Mouse (Mus musculus) hindbrain, embryonic 16.5 days (tissue): ENCODE data around the gene Rhob. TPM values are rescaled to one million over a fixed set of nuclear protein-coding genes. Genes with fewer than 3 reads are reported as not detected.

Experiments used
- ATAC-seq: fragments of 200-750 bp; cut with Nextera tagmentation; 2 replicates; pipeline ENCODE4 v1.8.0; 2017; ENCODE audit warnings: moderate TSS enrichment, moderate library complexity
- H3K27ac ChIP-seq: fragments of 300-500 bp; sonication (generic); 2 replicates; pipeline ENCODE4 v1.5.1; 2014; ENCODE audit warnings: low read depth, mild to moderate bottlenecking, control low read depth, low read length, moderate library complexity
- H3K27me3 ChIP-seq: fragments of 300-500 bp; sonication (generic); replicated peaks from 2 replicates; pipeline ENCODE4 v1.6.1; 2014; ENCODE audit warnings: low read length; ENCODE audit not compliant: control insufficient read depth, insufficient read depth
- H3K36me3 ChIP-seq: fragments of 300-500 bp; sonication (generic); 2 replicates; pipeline ENCODE4 v1.6.1; 2014; ENCODE audit warnings: mild to moderate bottlenecking, low read length, moderate library complexity, mixed read lengths; ENCODE audit not compliant: control insufficient read depth, insufficient read depth
- H3K4me1 ChIP-seq: fragments of 300-500 bp; sonication (generic); 2 replicates; pipeline ENCODE4 v1.6.1; 2014; ENCODE audit warnings: low read depth, low read length; ENCODE audit not compliant: control insufficient read depth, insufficient read depth
- H3K4me2 ChIP-seq: fragments of 300-500 bp; sonication (generic); 2 replicates; pipeline ENCODE4 v1.6.1; 2014; ENCODE audit warnings: mild to moderate bottlenecking, low read length, control low read depth, moderate library complexity
- H3K4me3 ChIP-seq: fragments of 300-500 bp; sonication (generic); 2 replicates; pipeline ENCODE4 v1.5.1; 2014; ENCODE audit warnings: mild to moderate bottlenecking, low read length, control low read depth, moderate library complexity
- H3K9ac ChIP-seq: fragments of 300-500 bp; sonication (generic); 2 replicates; pipeline ENCODE4 v1.6.1; 2014; ENCODE audit warnings: low read depth, mild to moderate bottlenecking, control low read depth, low read length, moderate library complexity
- H3K9me3 ChIP-seq: fragments of 300-500 bp; sonication (generic); 2 replicates; pipeline ENCODE4 v1.6.1; 2014; ENCODE audit warnings: mild to moderate bottlenecking, low read length, moderate library complexity; ENCODE audit not compliant: control insufficient read depth
- whole genome bisulfite sequencing: fragments of 180-500 bp; shearing (Covaris S2); extraction: QIAGEN DNeasy Blood & Tissue Kit; methylation state at CpG from one replicate; pipeline ENCODE4 v1.1.7; 2014; 5-methylcytosine and 5-hydroxymethylcytosine counted together
- polyA plus RNA-seq: library from polyadenylated mRNA; unstranded; fragments of >200 nt; fragmentation: Nextera tagmentation; extraction: Ambion mirVana; gene quantifications from 2 replicates; pipeline ENCODE4 v1.2.1, GENCODE M21; 2015

The Rhob gene
- polyA plus RNA-seq, 1 experiment from 2014 or later: 81.3 TPM

DNA sequence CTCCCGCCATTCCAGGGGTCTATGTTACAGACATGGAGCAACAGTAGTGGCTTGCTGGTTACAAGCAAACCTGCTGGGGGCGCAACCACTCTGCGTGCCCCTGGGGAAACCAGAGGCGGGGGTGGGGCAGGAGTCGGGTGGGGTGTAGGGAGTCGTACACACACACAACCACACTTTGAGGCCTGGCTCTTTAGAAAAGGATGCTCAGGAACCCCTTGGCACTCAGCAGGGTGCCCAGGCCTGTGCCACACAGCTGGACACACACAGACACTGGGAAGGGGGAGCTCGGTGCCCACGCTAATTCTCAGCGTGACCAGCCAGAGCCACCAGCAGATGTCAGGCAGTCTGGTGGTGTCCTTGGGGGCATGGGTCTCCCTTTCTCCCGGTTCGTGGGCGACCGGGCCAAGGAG is 1.2 kb downstream of the Rhob start:
- Histone ChIP-seq H3K4me2 (peak overlapping the region; percentile 93), H3K36me3 (no peaks in the 10 kb centered on the region), H3K9me3 (no peaks in the 10 kb centered on the region), H3K27ac (peak overlapping the region; percentile 99), H3K27me3 (no peaks in the 10 kb centered on the region), H3K9ac (peak overlapping the region; percentile 85), H3K4me1 (peaks cover 28% of the 10 kb centered on the region), H3K4me3 (peak overlapping the region; percentile 93)
- no peak for ATAC-seq
- under 1% methylated on average over 10 of the region's 13 CpGs for WGBS

- H3K36me3 ChIP-seq: no peaks in the 10 kb centered on the region
- H3K4me3 ChIP-seq: peak overlapping the region; percentile 93
- under 1% methylated on average over 8 of the region's 8 CpGs for WGBS
- no peaks in the 10 kb centered on the region for H3K9me3 ChIP-seq
- H3K27ac ChIP-seq: peak overlapping the region; percentile 99
- H3K9ac ChIP-seq: peak overlapping the region; percentile 85
- H3K27me3 ChIP-seq: no peaks in the 10 kb centered on the region
- ATAC-seq: no peak
- peaks cover 28% of the 10 kb centered on the region for H3K4me1 ChIP-seq
- peak overlapping the region; percentile 93 for H3K4me2 ChIP-seq
Observed at GRCm38 (mm10) chr12:8498148-8498571, 1.6 kb downstream of the Rhob start.

DNA sequence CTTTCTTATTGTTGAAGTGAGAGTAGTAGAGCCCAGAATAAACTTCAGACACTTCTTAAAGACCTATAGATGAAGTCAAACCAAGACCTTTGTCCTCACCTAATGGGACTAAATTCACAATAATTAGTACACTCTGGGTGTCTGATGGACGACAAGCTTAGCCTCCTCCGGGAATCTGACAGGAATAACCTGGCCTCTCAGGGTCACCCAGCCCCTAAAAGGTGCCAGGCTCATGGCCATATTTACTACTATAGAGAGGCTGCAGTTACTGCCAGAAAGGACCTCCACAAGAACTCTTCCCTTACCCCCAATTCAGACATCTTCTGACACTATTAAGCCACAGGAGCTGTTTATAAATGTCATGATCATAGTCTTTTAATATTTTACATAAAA is 2.5 kb downstream of the Rhob start:
- no peaks in the 10 kb centered on the region for H3K27me3 ChIP-seq
- no peak overlapping the region; the same call in 1 of the 2 replicates for H3K27ac ChIP-seq
- WGBS: 21% methylated on average over 2 of the region's 2 CpGs

GRCm38 (mm10) chr12:8496679-8497313 is 3.0 kb downstream of the Rhob start:
- H3K9ac ChIP-seq: peak overlapping the region; percentile 44
- no peak for ATAC-seq

More for the DNA sequence above, 2.5 kb downstream of the Rhob start:
- peak overlapping the region; percentile 93 for H3K4me3 ChIP-seq
- H3K4me1 ChIP-seq: peaks cover 28% of the 10 kb centered on the region
- peak overlapping the region; percentile 31; the same call in 1 of the 2 replicates for H3K9ac ChIP-seq
- H3K9me3 ChIP-seq: no peaks in the 10 kb centered on the region
- no peak for ATAC-seq
- peak overlapping the region; percentile 93 for H3K4me2 ChIP-seq
- H3K36me3 ChIP-seq: no peaks in the 10 kb centered on the region

GRCm38 (mm10) chr12:8495881-8496678 is 3.7 kb downstream of the Rhob start:
- Histone ChIP-seq H3K36me3 (no peaks in the 10 kb centered on the region), H3K4me1 (peaks cover 25% of the 10 kb centered on the region), H3K27me3 (no peaks in the 10 kb centered on the region), H3K9me3 (no peaks in the 10 kb centered on the region), H3K27ac (peak overlapping the region; percentile 69), H3K4me2 (peak overlapping the region; percentile 93), H3K9ac (peak overlapping the region; percentile 44), H3K4me3 (peak overlapping the region; percentile 20)
- WGBS: 22% methylated on average over 15 of the region's 15 CpGs
- no peak for ATAC-seq

More at GRCm38 (mm10) chr12:8496679-8497313, 3.0 kb downstream of the Rhob start:
- H3K4me1 ChIP-seq: peaks cover 28% of the 10 kb centered on the region
- H3K27ac ChIP-seq: peak overlapping the region; percentile 69
- H3K9me3 ChIP-seq: no peaks in the 10 kb centered on the region
- no peaks in the 10 kb centered on the region for H3K27me3 ChIP-seq
- peak overlapping the region; percentile 93 for H3K4me3 ChIP-seq
- H3K36me3 ChIP-seq: no peaks in the 10 kb centered on the region
- peak overlapping the region; percentile 93 for H3K4me2 ChIP-seq
- WGBS: 31% methylated on average over 2 of the region's 2 CpGs

- H3K4me1 ChIP-seq: peaks cover 18% of the 10 kb centered on the region
- H3K27ac ChIP-seq: no peak overlapping the region
- no peak overlapping the region for H3K4me3 ChIP-seq
- no peak overlapping the region for H3K9ac ChIP-seq
- no peaks in the 10 kb centered on the region for H3K36me3 ChIP-seq
- H3K9me3 ChIP-seq: no peaks in the 10 kb centered on the region
- 85% methylated on average over 3 of the region's 3 CpGs for WGBS
- no peak overlapping the region for H3K4me2 ChIP-seq
- no peak for ATAC-seq
- H3K27me3 ChIP-seq: no peaks in the 10 kb centered on the region
Observed at GRCm38 (mm10) chr12:8494675-8495074, 5.1 kb downstream of the Rhob start.

- Histone ChIP-seq H3K4me2 (no peak overlapping the region), H3K36me3 (no peaks in the 10 kb centered on the region), H3K27ac (no peak overlapping the region), H3K4me3 (no peak overlapping the region), H3K4me1 (peaks cover 20% of the 10 kb centered on the region), H3K9me3 (no peaks in the 10 kb centered on the region), H3K27me3 (no peaks in the 10 kb centered on the region), H3K9ac (no peak overlapping the region)
- WGBS: 36% methylated on average over 3 of the region's 3 CpGs
- ATAC-seq: no peak
Observed at GRCm38 (mm10) chr12:8493386-8493785, 6.4 kb downstream of the Rhob start.

DNA sequence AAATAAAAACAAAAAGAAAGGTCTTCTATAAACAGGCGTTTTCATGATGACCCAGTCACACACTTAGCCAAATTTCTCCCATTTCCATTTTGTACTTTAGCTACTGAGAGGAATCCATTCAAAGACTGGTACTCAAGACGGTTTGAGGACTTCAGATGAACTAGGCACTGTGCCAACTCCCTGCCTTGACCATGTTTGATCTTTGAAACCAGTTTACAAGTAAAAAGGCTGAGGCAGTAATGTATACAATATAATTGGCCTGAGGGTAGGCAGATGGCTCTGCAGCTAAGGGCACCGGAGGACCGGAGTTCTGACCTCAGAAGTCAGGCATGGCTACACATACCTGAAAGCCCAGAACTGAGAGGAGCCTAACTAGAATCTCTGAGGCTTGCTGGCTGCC is 10.7 kb downstream of the Rhob start:
- 46% methylated on average over 4 of the region's 4 CpGs for WGBS

GRCm38 (mm10) chr12:8488652-8488980 is 11.2 kb downstream of the Rhob start:
- no peak overlapping the region for H3K4me2 ChIP-seq
- 83% methylated on average over 4 of the region's 4 CpGs for WGBS
- no peaks in the 10 kb centered on the region for H3K27me3 ChIP-seq
- H3K4me3 ChIP-seq: no peak overlapping the region
- peaks cover 4% of the 10 kb centered on the region for H3K4me1 ChIP-seq
- no peaks in the 10 kb centered on the region for H3K36me3 ChIP-seq
- ATAC-seq: no peak
- no peaks in the 10 kb centered on the region for H3K9me3 ChIP-seq
- no peak overlapping the region for H3K9ac ChIP-seq
- no peak overlapping the region for H3K27ac ChIP-seq

More for the DNA sequence above, 10.7 kb downstream of the Rhob start:
- H3K27ac ChIP-seq: no peak overlapping the region
- H3K27me3 ChIP-seq: no peaks in the 10 kb centered on the region
- no peak overlapping the region for H3K4me3 ChIP-seq
- H3K4me2 ChIP-seq: no peak overlapping the region
- no peaks in the 10 kb centered on the region for H3K36me3 ChIP-seq
- H3K9me3 ChIP-seq: no peaks in the 10 kb centered on the region
- peaks cover 4% of the 10 kb centered on the region for H3K4me1 ChIP-seq
- ATAC-seq: no peak
- no peak overlapping the region for H3K9ac ChIP-seq
